Mouse (Mus musculus) midbrain, embryonic 10.5 days (tissue): ENCODE results near the gene Olfr1497. TPM values are rescaled to one million over a fixed set of nuclear protein-coding genes. Genes with fewer than 3 reads are reported as not detected.
"Not testable (repeated sequence)": the region's sequence is repeated elsewhere in the genome, so short reads cannot be mapped to it uniquely, and the experiment has no call there.

Experiments used
- DNase-seq: peaks from one replicate; pipeline ENCODE4 v3.0.0-alpha.2; 2017; ENCODE audit warnings: low spot score
- H3K27ac ChIP-seq: fragments of 300-500 bp; sonication (generic); replicated peaks from 2 replicates; pipeline ENCODE4 v1.5.1; 2016; ENCODE audit warnings: mild to moderate bottlenecking
- H3K27me3 ChIP-seq: fragments of 300-500 bp; sonication (generic); 2 replicates; pipeline ENCODE4 v1.6.1; 2016; ENCODE audit warnings: low read depth, mild to moderate bottlenecking; ENCODE audit not compliant: poor library complexity, severe bottlenecking
- H3K36me3 ChIP-seq: fragments of 300-500 bp; sonication (generic); 2 replicates; pipeline ENCODE4 v1.6.1; 2016; ENCODE audit warnings: mild to moderate bottlenecking, moderate library complexity
- H3K4me1 ChIP-seq: fragments of 300-500 bp; sonication (generic); 2 replicates; pipeline ENCODE4 v1.6.1; 2016
- H3K4me3 ChIP-seq: fragments of 300-500 bp; sonication (generic); 2 replicates; pipeline ENCODE4 v1.5.1; 2016; ENCODE audit warnings: mild to moderate bottlenecking, moderate library complexity
- H3K9me3 ChIP-seq: fragments of 300-500 bp; sonication (generic); replicated peaks from 2 replicates; pipeline ENCODE4 v1.6.1; 2016; ENCODE audit warnings: mild to moderate bottlenecking
- WGBS: fragments of 180-500 bp; shearing (Covaris S2); methylation state at CpG from one replicate; pipeline ENCODE4 v1.1.7; 2016; 5-methylcytosine and 5-hydroxymethylcytosine counted together
- polyA plus RNA-seq: library from polyadenylated mRNA; unstranded; fragments of >200 nt; fragmentation: Nextera tagmentation; extraction: Ambion mirVana; gene quantifications from 2 replicates; pipeline ENCODE4 v1.2.1, GENCODE M21; 2016

Gene Olfr1497
- polyA plus RNA-seq = not detected in 2 replicates

GRCm38 (mm10) chr19:13798102-13798501 lies at the start of gene Olfr1497:
Gene Olfr1497 (minus strand): TSS chr19:13798202.
- Histone ChIP-seq H3K27ac (no peak within 1 kb of the TSS), H3K36me3 (no peaks in the 10 kb centered on the region), H3K27me3 (no peaks in the 10 kb centered on the region), H3K9me3 (no peaks in the 10 kb centered on the region), H3K4me3 (no peak within 1 kb of the TSS), H3K4me1 (no peaks in the 10 kb centered on the region)
- DNase-seq = no peak

GRCm38 (mm10) chr19:13830388-13830787 lies 32.4 kb upstream of the Olfr1497 start, which contains the start of gene Olfr1500:
Gene Olfr1500 (minus strand): TSS chr19:13830488.
- no peak within 1 kb of the TSS for H3K27ac ChIP-seq
- no peaks in the 10 kb centered on the region for H3K9me3 ChIP-seq
- H3K36me3 ChIP-seq = no peaks in the 10 kb centered on the region
- no peak within 1 kb of the TSS for H3K4me3 ChIP-seq
- no peaks in the 10 kb centered on the region for H3K4me1 ChIP-seq
- no peaks in the 10 kb centered on the region for H3K27me3 ChIP-seq
- no peak for DNase-seq

- Histone ChIP-seq H3K9me3 (no peaks in the 10 kb centered on the region), H3K36me3 (no peaks in the 10 kb centered on the region), H3K4me3 (no peak overlapping the region), H3K4me1 (no peaks in the 10 kb centered on the region), H3K27me3 (no peaks in the 10 kb centered on the region), H3K27ac (no peak overlapping the region)
- DNase-seq = no peak
- 84% methylated on average over 3 of the region's 3 CpGs for WGBS
Measured at GRCm38 (mm10) chr19:13828447-13828846, 30.4 kb upstream of the Olfr1497 start.

- Histone ChIP-seq H3K27ac (no peak overlapping the region), H3K27me3 (no peaks in the 10 kb centered on the region), H3K4me3 (no peak overlapping the region), H3K36me3 (no peaks in the 10 kb centered on the region), H3K9me3 (no peaks in the 10 kb centered on the region), H3K4me1 (no peaks in the 10 kb centered on the region)
- 73% methylated on average over 5 of the region's 5 CpGs for WGBS
- no peak for DNase-seq
Measured at GRCm38 (mm10) chr19:13820847-13821246, 22.8 kb upstream of the Olfr1497 start.

GRCm38 (mm10) chr19:13819347-13819746 lies 21.3 kb upstream of the Olfr1497 start, which contains the start of gene Olfr1499:
Gene Olfr1499 (minus strand): TSS chr19:13819447.
- H3K27me3 ChIP-seq = no peaks in the 10 kb centered on the region
- no peak within 1 kb of the TSS for H3K27ac ChIP-seq
- no peak for DNase-seq
- H3K4me1 ChIP-seq = no peaks in the 10 kb centered on the region
- no peaks in the 10 kb centered on the region for H3K36me3 ChIP-seq
- no peak within 1 kb of the TSS for H3K4me3 ChIP-seq
- H3K9me3 ChIP-seq = no peaks in the 10 kb centered on the region

GRCm38 (mm10) chr19:13818827-13819226 lies 20.8 kb upstream of the Olfr1497 start:
- no peak for DNase-seq

GRCm38 (mm10) chr19:13812823-13813222 lies 14.8 kb upstream of the Olfr1497 start:
- DNase-seq = no peak
- Histone ChIP-seq H3K4me1 (no peaks in the 10 kb centered on the region), H3K9me3 (no peaks in the 10 kb centered on the region), H3K27ac (no peak overlapping the region), H3K36me3 (no peaks in the 10 kb centered on the region), H3K27me3 (no peaks in the 10 kb centered on the region), H3K4me3 (no peak overlapping the region)
- 65% methylated on average over 2 of the region's 2 CpGs for WGBS

More at GRCm38 (mm10) chr19:13818827-13819226, 20.8 kb upstream of the Olfr1497 start:
- H3K4me1 ChIP-seq = no peaks in the 10 kb centered on the region
- H3K36me3 ChIP-seq = no peaks in the 10 kb centered on the region
- no peaks in the 10 kb centered on the region for H3K27me3 ChIP-seq
- no peak overlapping the region for H3K27ac ChIP-seq
- H3K9me3 ChIP-seq = no peaks in the 10 kb centered on the region
- no peak overlapping the region for H3K4me3 ChIP-seq
- 37% methylated on average over 5 of the region's 5 CpGs for WGBS

- not testable (repeated sequence) for H3K4me3 ChIP-seq, H3K4me1 ChIP-seq, H3K27ac ChIP-seq, H3K9me3 ChIP-seq, DNase-seq, H3K27me3 ChIP-seq, H3K36me3 ChIP-seq
- 76% methylated on average over 1 of the region's 1 CpGs for WGBS
Measured at GRCm38 (mm10) chr19:13805486-13805885, 7.5 kb upstream of the Olfr1497 start.

GRCm38 (mm10) chr19:13777578-13777977 lies 20.4 kb downstream of the Olfr1497 start, which contains the start of gene Olfr1496:
Gene Olfr1496 (plus strand): TSS chr19:13777878.
- DNase-seq = no peak
- no peak within 1 kb of the TSS for H3K4me3 ChIP-seq
- H3K4me1 ChIP-seq = no peaks in the 10 kb centered on the region
- no peak within 1 kb of the TSS for H3K27ac ChIP-seq
- no peaks in the 10 kb centered on the region for H3K9me3 ChIP-seq
- no peaks in the 10 kb centered on the region for H3K27me3 ChIP-seq
- 86% methylated on average over 1 of the region's 1 CpGs for WGBS
- H3K36me3 ChIP-seq = no peaks in the 10 kb centered on the region

- 95% methylated on average over 9 of the region's 9 CpGs for WGBS
- H3K27me3 ChIP-seq = no peaks in the 10 kb centered on the region
- H3K27ac ChIP-seq = no peak overlapping the region
- H3K4me3 ChIP-seq = no peak overlapping the region
- no peaks in the 10 kb centered on the region for H3K36me3 ChIP-seq
- peaks cover 2% of the 10 kb centered on the region; the same call in 1 of the 2 replicates for H3K9me3 ChIP-seq
- no peaks in the 10 kb centered on the region for H3K4me1 ChIP-seq
- DNase-seq = no peak
Measured at GRCm38 (mm10) chr19:13768565-13769276, 29.3 kb downstream of the Olfr1497 start.

- H3K4me1 ChIP-seq = no peaks in the 10 kb centered on the region
- H3K9me3 ChIP-seq = peaks cover 2% of the 10 kb centered on the region; the same call in 1 of the 2 replicates
- DNase-seq = no peak
- no peak within 1 kb of the TSS for H3K27ac ChIP-seq
- WGBS = 86% methylated on average over 3 of the region's 3 CpGs
- no peak within 1 kb of the TSS for H3K4me3 ChIP-seq
- H3K36me3 ChIP-seq = no peaks in the 10 kb centered on the region
- no peaks in the 10 kb centered on the region for H3K27me3 ChIP-seq
Measured at GRCm38 (mm10) chr19:13764306-13764705, 33.7 kb downstream of the Olfr1497 start, which contains the start of gene Olfr1495. Gene Olfr1495 (plus strand): TSS chr19:13764606.

GRCm38 (mm10) chr19:13749366-13749765 lies 48.6 kb downstream of the Olfr1497 start:
- WGBS = 93% methylated on average over 1 of the region's 1 CpGs
- DNase-seq = no peak
- Histone ChIP-seq H3K27ac (no peak overlapping the region), H3K4me1 (no peaks in the 10 kb centered on the region), H3K27me3 (no peaks in the 10 kb centered on the region), H3K4me3 (no peak overlapping the region), H3K36me3 (no peaks in the 10 kb centered on the region), H3K9me3 (no peaks in the 10 kb centered on the region)
